Mouse (Mus musculus): Measurements from ENCODE around the gene Plb1. TPM values are rescaled to one million over a fixed set of nuclear protein-coding genes. Genes with fewer than 3 reads are reported as not detected.

Plb1 gene
- polyA plus RNA-seq, 1 experiment: 77.1 TPM

GRCm38 (mm10) chr5:32353280-32353679 is 120.8 kb downstream of the Plb1 start:
- Histone ChIP-seq H3K4me3 (ENCODE audit: control insufficient read depth, low read depth, low read length) (no peak overlapping the region), H3K4me1 (ENCODE audit: control insufficient read depth, insufficient read depth, low read length) (peaks cover 2% of the 10 kb centered on the region; the same call in 1 of the 2 replicates), H3K36me3 (ENCODE audit: control insufficient read depth, insufficient read depth, low read length) (no peaks in the 10 kb centered on the region), H3K27ac (ENCODE audit: control insufficient read depth, insufficient read depth, low read depth, low read length) (no peak overlapping the region), H3K27me3 (ENCODE audit: control insufficient read depth, insufficient read depth, low read length) (no peaks in the 10 kb centered on the region)
- TF ChIP-seq POLR2A (IDR thresholded peaks at IDR 0.05; ENCODE audit: control insufficient read depth, low read depth, low read length): no peak
- TF ChIP-seq CTCF (IDR thresholded peaks at IDR 0.05; ENCODE audit: control insufficient read depth, insufficient read depth, insufficient replicate concordance, low read depth, low read length): no peak

GRCm38 (mm10) chr5:32360511-32360910 is 128.0 kb downstream of the Plb1 start:
- Histone ChIP-seq H3K27me3 (ENCODE audit: control insufficient read depth, insufficient read depth, low read length) (no peaks in the 10 kb centered on the region), H3K4me1 (ENCODE audit: control insufficient read depth, insufficient read depth, low read length) (no peaks in the 10 kb centered on the region), H3K36me3 (ENCODE audit: control insufficient read depth, insufficient read depth, low read length) (no peaks in the 10 kb centered on the region), H3K4me3 (ENCODE audit: control insufficient read depth, low read depth, low read length) (no peak overlapping the region), H3K27ac (ENCODE audit: control insufficient read depth, insufficient read depth, low read depth, low read length) (no peak overlapping the region)
- no peak for TF ChIP-seq CTCF (IDR thresholded peaks at IDR 0.05; ENCODE audit: control insufficient read depth, insufficient read depth, insufficient replicate concordance, low read depth, low read length)
- no peak for TF ChIP-seq POLR2A (IDR thresholded peaks at IDR 0.05; ENCODE audit: control insufficient read depth, low read depth, low read length)

- TF ChIP-seq POLR2A (IDR thresholded peaks at IDR 0.05; ENCODE audit: control insufficient read depth, low read depth, low read length) (no peak), CTCF (IDR thresholded peaks at IDR 0.05; ENCODE audit: control insufficient read depth, insufficient read depth, insufficient replicate concordance, low read depth, low read length) (no peak)
- no peak overlapping the region for H3K27ac ChIP-seq (ENCODE audit: control insufficient read depth, insufficient read depth, low read depth, low read length)
- no peak overlapping the region for H3K4me3 ChIP-seq (ENCODE audit: control insufficient read depth, low read depth, low read length)
- no peaks in the 10 kb centered on the region for H3K4me1 ChIP-seq (ENCODE audit: control insufficient read depth, insufficient read depth, low read length)
- H3K27me3 ChIP-seq (ENCODE audit: control insufficient read depth, insufficient read depth, low read length): no peaks in the 10 kb centered on the region
- H3K36me3 ChIP-seq (ENCODE audit: control insufficient read depth, insufficient read depth, low read length): no peaks in the 10 kb centered on the region
Observed at GRCm38 (mm10) chr5:32361441-32362235, 129.1 kb downstream of the Plb1 start.

GRCm38 (mm10) chr5:32369391-32369790 is 136.9 kb downstream of the Plb1 start:
- Histone ChIP-seq H3K27me3 (ENCODE audit: control insufficient read depth, insufficient read depth, low read length) (no peaks in the 10 kb centered on the region), H3K36me3 (ENCODE audit: control insufficient read depth, insufficient read depth, low read length) (no peaks in the 10 kb centered on the region), H3K4me1 (ENCODE audit: control insufficient read depth, insufficient read depth, low read length) (no peaks in the 10 kb centered on the region), H3K27ac (ENCODE audit: control insufficient read depth, insufficient read depth, low read depth, low read length) (no peak overlapping the region), H3K4me3 (ENCODE audit: control insufficient read depth, low read depth, low read length) (no peak overlapping the region)
- TF ChIP-seq POLR2A (IDR thresholded peaks at IDR 0.05; ENCODE audit: control insufficient read depth, low read depth, low read length) (no peak), CTCF (IDR thresholded peaks at IDR 0.05; ENCODE audit: control insufficient read depth, insufficient read depth, insufficient replicate concordance, low read depth, low read length) (no peak)

DNA sequence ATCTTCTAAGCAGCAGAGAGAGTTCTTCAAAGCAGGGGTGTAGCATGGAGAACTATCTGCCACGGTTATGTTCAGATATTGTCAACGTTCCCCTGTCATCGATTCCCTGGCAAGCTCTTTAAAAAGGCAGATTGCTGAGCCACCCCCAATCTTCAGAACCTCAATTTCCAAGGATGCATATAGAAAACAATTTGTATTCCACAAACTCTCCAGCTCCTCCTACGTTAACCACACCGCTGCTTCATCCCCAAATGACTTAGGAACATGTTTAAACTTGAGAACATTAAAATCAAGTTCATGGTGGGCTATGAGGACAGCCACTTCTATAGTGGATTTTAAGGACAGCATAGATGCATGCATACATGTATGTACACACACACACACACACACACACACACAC is 138.7 kb downstream of the Plb1 start:
- H3K36me3 ChIP-seq (ENCODE audit: control insufficient read depth, insufficient read depth, low read length): no peaks in the 10 kb centered on the region
- no peak overlapping the region for H3K4me3 ChIP-seq (ENCODE audit: control insufficient read depth, low read depth, low read length)
- H3K27ac ChIP-seq (ENCODE audit: control insufficient read depth, insufficient read depth, low read depth, low read length): no peak overlapping the region
- H3K4me1 ChIP-seq (ENCODE audit: control insufficient read depth, insufficient read depth, low read length): no peaks in the 10 kb centered on the region
- TF ChIP-seq POLR2A (IDR thresholded peaks at IDR 0.05; ENCODE audit: control insufficient read depth, low read depth, low read length) (no peak), CTCF (IDR thresholded peaks at IDR 0.05; ENCODE audit: control insufficient read depth, insufficient read depth, insufficient replicate concordance, low read depth, low read length) (no peak)
- no peaks in the 10 kb centered on the region for H3K27me3 ChIP-seq (ENCODE audit: control insufficient read depth, insufficient read depth, low read length)

GRCm38 (mm10) chr5:32378546-32378945 is 146.0 kb downstream of the Plb1 start:
- H3K36me3 ChIP-seq (ENCODE audit: control insufficient read depth, insufficient read depth, low read length): no peaks in the 10 kb centered on the region
- H3K4me1 ChIP-seq (ENCODE audit: control insufficient read depth, insufficient read depth, low read length): no peaks in the 10 kb centered on the region
- no peak overlapping the region for H3K4me3 ChIP-seq (ENCODE audit: control insufficient read depth, low read depth, low read length)
- H3K27ac ChIP-seq (ENCODE audit: control insufficient read depth, insufficient read depth, low read depth, low read length): no peak overlapping the region
- no peaks in the 10 kb centered on the region for H3K27me3 ChIP-seq (ENCODE audit: control insufficient read depth, insufficient read depth, low read length)
- TF ChIP-seq CTCF (IDR thresholded peaks at IDR 0.05; ENCODE audit: control insufficient read depth, insufficient read depth, insufficient replicate concordance, low read depth, low read length): no peak
- no peak for TF ChIP-seq POLR2A (IDR thresholded peaks at IDR 0.05; ENCODE audit: control insufficient read depth, low read depth, low read length)

DNA sequence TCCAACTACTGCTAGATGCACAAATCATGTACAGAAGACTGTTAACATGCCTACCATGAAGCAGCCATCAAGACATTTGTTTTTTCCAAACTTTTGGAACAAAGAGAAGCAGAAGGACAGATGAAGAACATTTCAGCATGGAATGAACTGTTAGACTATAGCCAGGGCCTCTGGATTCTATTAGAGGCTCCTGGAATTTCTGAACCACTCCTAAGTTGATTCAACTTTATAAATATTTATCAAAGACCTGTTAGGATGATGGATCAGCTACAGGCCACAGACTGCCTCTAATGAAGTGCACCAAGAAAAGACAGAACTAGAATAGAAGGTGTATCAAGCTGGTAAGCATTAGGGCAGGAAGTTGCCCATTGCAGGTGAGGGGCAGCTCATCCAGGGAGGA is 156.1 kb downstream of the Plb1 start:
- TF ChIP-seq POLR2A (IDR thresholded peaks at IDR 0.05; ENCODE audit: control insufficient read depth, low read depth, low read length): no peak
- no peak for TF ChIP-seq CTCF (IDR thresholded peaks at IDR 0.05; ENCODE audit: control insufficient read depth, insufficient read depth, insufficient replicate concordance, low read depth, low read length)
- H3K4me1 ChIP-seq (ENCODE audit: control insufficient read depth, insufficient read depth, low read length): no peaks in the 10 kb centered on the region
- no peaks in the 10 kb centered on the region for H3K27me3 ChIP-seq (ENCODE audit: control insufficient read depth, insufficient read depth, low read length)
- no peak overlapping the region for H3K4me3 ChIP-seq (ENCODE audit: control insufficient read depth, low read depth, low read length)
- no peaks in the 10 kb centered on the region for H3K36me3 ChIP-seq (ENCODE audit: control insufficient read depth, insufficient read depth, low read length)
- no peak overlapping the region for H3K27ac ChIP-seq (ENCODE audit: control insufficient read depth, insufficient read depth, low read depth, low read length)
